Mouse (Mus musculus) G1E (cell line): ENCODE measurements around the gene Slc16a6.

Source experiments
- CTCF ChIP-seq: IDR thresholded peaks from 2 replicates; pipeline ENCODE4 v1.5.1; 2012; ENCODE audit warnings: low read depth, low read length, inconsistent platforms, mixed read lengths
- GATA1 ChIP-seq: IDR thresholded peaks from 2 replicates; pipeline ENCODE4 v1.6.1; 2012; ENCODE audit warnings: borderline replicate concordance, low read length, inconsistent platforms, mixed read lengths
- POLR2AphosphoS5 ChIP-seq: IDR thresholded peaks from 2 replicates; pipeline ENCODE4 v1.6.1; 2012; ENCODE audit warnings: low read depth, low read length, inconsistent platforms; ENCODE audit not compliant: insufficient replicate concordance
- TAL1 ChIP-seq: conservative IDR thresholded peaks from 2 replicates; pipeline ENCODE4 v1.6.1; 2012; ENCODE audit warnings: low read depth, low read length, inconsistent platforms, mixed read lengths

GRCm38 (mm10) chr11:109414802-109415201 is 58.6 kb downstream of the Slc16a6 start:
- no peak for TF ChIP-seq CTCF
- TF ChIP-seq TAL1 = no peak
- TF ChIP-seq GATA1 = no peak
- no peak for TF ChIP-seq POLR2AphosphoS5
